Mouse (Mus musculus): ENCODE data around the gene Ankrd11. TPM values are rescaled to one million over a fixed set of nuclear protein-coding genes. Genes with fewer than 3 reads are reported as not detected.
"Not testable (repeated sequence)": the region's sequence is repeated elsewhere in the genome, so short reads cannot be mapped to it uniquely, and the experiment has no call there.

Ankrd11 gene
- polyA plus RNA-seq, 1 experiment from 2014 or later, result 98.8 TPM

GRCm38 (mm10) chr8:123037487-123037886, 4.6 kb downstream of the Ankrd11 start:
- no peak overlapping the region for H3K4me3 ChIP-seq
- H3K4me1 ChIP-seq, result peaks cover 26% of the 10 kb centered on the region
- no peaks in the 10 kb centered on the region for H3K36me3 ChIP-seq
- no peak overlapping the region for H3K9ac ChIP-seq
- no peaks in the 10 kb centered on the region for H3K9me3 ChIP-seq
- H3K4me2 ChIP-seq (replicated peaks), result no peak overlapping the region
- ATAC-seq (ENCODE audit: low FRiP score, low read depth), result no peak
- WGBS, result 87% methylated on average over 11 of the region's 11 CpGs
- H3K27me3 ChIP-seq (replicated peaks), result no peaks in the 10 kb centered on the region
- no peak overlapping the region for H3K27ac ChIP-seq

- Histone ChIP-seq H3K9me3 (no peaks in the 10 kb centered on the region), H3K9ac (no peak overlapping the region), H3K4me3 (no peak overlapping the region), H3K27me3 (replicated peaks) (no peaks in the 10 kb centered on the region), H3K4me2 (replicated peaks) (no peak overlapping the region), H3K36me3 (no peaks in the 10 kb centered on the region), H3K4me1 (peaks cover 26% of the 10 kb centered on the region), H3K27ac (no peak overlapping the region)
- WGBS, result 70% methylated on average over 3 of the region's 3 CpGs
- no peak for ATAC-seq (ENCODE audit: low FRiP score, low read depth)
Measured at GRCm38 (mm10) chr8:123036956-123037355, 5.1 kb downstream of the Ankrd11 start.

- Histone ChIP-seq H3K27ac (no peak overlapping the region), H3K4me2 (replicated peaks) (no peak overlapping the region), H3K9ac (no peak overlapping the region), H3K9me3 (no peaks in the 10 kb centered on the region), H3K36me3 (no peaks in the 10 kb centered on the region), H3K4me1 (peaks cover 7% of the 10 kb centered on the region), H3K4me3 (no peak overlapping the region), H3K27me3 (replicated peaks) (no peaks in the 10 kb centered on the region)
- ATAC-seq (ENCODE audit: low FRiP score, low read depth), result no peak
- WGBS, result 84% methylated on average over 6 of the region's 6 CpGs
Measured at GRCm38 (mm10) chr8:123034171-123034570, 7.9 kb downstream of the Ankrd11 start.

- H3K27me3 ChIP-seq (replicated peaks), result no peaks in the 10 kb centered on the region
- no peak for ATAC-seq (ENCODE audit: low FRiP score, low read depth)
Measured at GRCm38 (mm10) chr8:123033431-123033830, 8.6 kb downstream of the Ankrd11 start.

GRCm38 (mm10) chr8:123032730-123033129, 9.3 kb downstream of the Ankrd11 start:
- peaks cover 5% of the 10 kb centered on the region; the same call in 1 of the 2 replicates for H3K4me1 ChIP-seq
- no peak for ATAC-seq (ENCODE audit: low FRiP score, low read depth)
- H3K4me3 ChIP-seq, result no peak overlapping the region
- no peak overlapping the region for H3K27ac ChIP-seq
- H3K27me3 ChIP-seq (replicated peaks), result no peaks in the 10 kb centered on the region
- H3K4me2 ChIP-seq (replicated peaks), result no peak overlapping the region
- no peaks in the 10 kb centered on the region for H3K9me3 ChIP-seq
- no peaks in the 10 kb centered on the region for H3K36me3 ChIP-seq
- H3K9ac ChIP-seq, result no peak overlapping the region

More at GRCm38 (mm10) chr8:123033431-123033830, 8.6 kb downstream of the Ankrd11 start:
- H3K4me2 ChIP-seq (replicated peaks), result no peak overlapping the region
- no peak overlapping the region for H3K9ac ChIP-seq
- H3K4me1 ChIP-seq, result peaks cover 5% of the 10 kb centered on the region; the same call in 1 of the 2 replicates
- no peak overlapping the region for H3K27ac ChIP-seq
- no peaks in the 10 kb centered on the region for H3K9me3 ChIP-seq
- no peaks in the 10 kb centered on the region for H3K36me3 ChIP-seq
- H3K4me3 ChIP-seq, result no peak overlapping the region

- no peak for ATAC-seq (ENCODE audit: low FRiP score, low read depth)
- WGBS, result 88% methylated on average over 7 of the region's 7 CpGs
- no peak overlapping the region for H3K4me3 ChIP-seq
- H3K36me3 ChIP-seq, result no peaks in the 10 kb centered on the region
- no peaks in the 10 kb centered on the region for H3K9me3 ChIP-seq
- H3K9ac ChIP-seq, result no peak overlapping the region
- H3K4me2 ChIP-seq (replicated peaks), result no peak overlapping the region
- no peaks in the 10 kb centered on the region for H3K4me1 ChIP-seq
- H3K27ac ChIP-seq, result no peak overlapping the region
- H3K27me3 ChIP-seq (replicated peaks), result no peaks in the 10 kb centered on the region
Measured at GRCm38 (mm10) chr8:123031321-123031978, 10.6 kb downstream of the Ankrd11 start.

GRCm38 (mm10) chr8:123030091-123030490, 12.0 kb downstream of the Ankrd11 start:
- H3K9ac ChIP-seq; H3K27ac ChIP-seq; H3K4me2 ChIP-seq (replicated peaks); H3K4me1 ChIP-seq; H3K27me3 ChIP-seq (replicated peaks); H3K9me3 ChIP-seq; H3K36me3 ChIP-seq; ATAC-seq (ENCODE audit: low FRiP score, low read depth); H3K4me3 ChIP-seq: not testable (repeated sequence)
- 86% methylated on average over 5 of the region's 5 CpGs for WGBS

- WGBS, result 92% methylated on average over 8 of the region's 8 CpGs
- H3K27me3 ChIP-seq (replicated peaks), result no peaks in the 10 kb centered on the region
- H3K9ac ChIP-seq, result no peak overlapping the region
- H3K4me1 ChIP-seq, result no peaks in the 10 kb centered on the region
- no peak overlapping the region for H3K27ac ChIP-seq
- no peak for ATAC-seq (ENCODE audit: low FRiP score, low read depth)
- no peak overlapping the region for H3K4me2 ChIP-seq (replicated peaks)
- no peak overlapping the region for H3K4me3 ChIP-seq
- H3K36me3 ChIP-seq, result no peaks in the 10 kb centered on the region
- H3K9me3 ChIP-seq, result no peaks in the 10 kb centered on the region
Measured at GRCm38 (mm10) chr8:123027786-123028185, 14.3 kb downstream of the Ankrd11 start.

- no peak for ATAC-seq (ENCODE audit: low FRiP score, low read depth)
- Histone ChIP-seq H3K36me3 (no peaks in the 10 kb centered on the region), H3K4me3 (no peak overlapping the region), H3K27me3 (replicated peaks) (no peaks in the 10 kb centered on the region), H3K27ac (no peak overlapping the region), H3K9me3 (no peaks in the 10 kb centered on the region), H3K4me1 (peaks cover 3% of the 10 kb centered on the region; the same call in 1 of the 2 replicates), H3K4me2 (replicated peaks) (no peak overlapping the region), H3K9ac (no peak overlapping the region)
- 87% methylated on average over 3 of the region's 3 CpGs for WGBS
Measured at GRCm38 (mm10) chr8:123025951-123026351, 16.1 kb downstream of the Ankrd11 start.

- H3K4me3 ChIP-seq, result no peak overlapping the region
- no peak overlapping the region for H3K27ac ChIP-seq
- no peaks in the 10 kb centered on the region for H3K9me3 ChIP-seq
- H3K4me1 ChIP-seq, result peaks cover 10% of the 10 kb centered on the region; the same call in 1 of the 2 replicates
- no peak overlapping the region for H3K9ac ChIP-seq
- no peaks in the 10 kb centered on the region for H3K36me3 ChIP-seq
- ATAC-seq (ENCODE audit: low FRiP score, low read depth), result no peak
- H3K27me3 ChIP-seq (replicated peaks), result no peaks in the 10 kb centered on the region
- no peak overlapping the region for H3K4me2 ChIP-seq (replicated peaks)
- 94% methylated on average over 2 of the region's 2 CpGs for WGBS
Measured at GRCm38 (mm10) chr8:123024226-123024625, 17.9 kb downstream of the Ankrd11 start.

GRCm38 (mm10) chr8:123022727-123023126, 19.4 kb downstream of the Ankrd11 start:
- no peak overlapping the region for H3K4me2 ChIP-seq (replicated peaks)
- no peak overlapping the region for H3K4me3 ChIP-seq
- H3K27ac ChIP-seq, result no peak overlapping the region
- no peaks in the 10 kb centered on the region for H3K27me3 ChIP-seq (replicated peaks)
- no peak for ATAC-seq (ENCODE audit: low FRiP score, low read depth)
- 88% methylated on average over 3 of the region's 3 CpGs for WGBS
- H3K36me3 ChIP-seq, result no peaks in the 10 kb centered on the region
- peaks cover 16% of the 10 kb centered on the region for H3K4me1 ChIP-seq
- no peak overlapping the region for H3K9ac ChIP-seq
- H3K9me3 ChIP-seq, result no peaks in the 10 kb centered on the region

- WGBS, result 85% methylated on average over 1 of the region's 1 CpGs
- Histone ChIP-seq H3K36me3 (peaks cover 3% of the 10 kb centered on the region; the same call in 1 of the 2 replicates), H3K27me3 (replicated peaks) (no peaks in the 10 kb centered on the region), H3K4me2 (replicated peaks) (no peak overlapping the region), H3K9ac (no peak overlapping the region), H3K9me3 (no peaks in the 10 kb centered on the region), H3K27ac (no peak overlapping the region), H3K4me3 (no peak overlapping the region), H3K4me1 (peaks cover 16% of the 10 kb centered on the region)
- no peak for ATAC-seq (ENCODE audit: low FRiP score, low read depth)
Measured at GRCm38 (mm10) chr8:123021259-123021658, 20.8 kb downstream of the Ankrd11 start.

- WGBS, result 76% methylated on average over 2 of the region's 2 CpGs
- ATAC-seq (ENCODE audit: low FRiP score, low read depth), result no peak
- Histone ChIP-seq H3K27ac (no peak overlapping the region), H3K9me3 (no peaks in the 10 kb centered on the region), H3K4me3 (no peak overlapping the region), H3K36me3 (peaks cover 3% of the 10 kb centered on the region; the same call in 1 of the 2 replicates), H3K27me3 (replicated peaks) (no peaks in the 10 kb centered on the region), H3K4me1 (peaks cover 16% of the 10 kb centered on the region), H3K9ac (no peak overlapping the region), H3K4me2 (replicated peaks) (no peak overlapping the region)
Measured at GRCm38 (mm10) chr8:123020859-123021258, 21.2 kb downstream of the Ankrd11 start.

Measured in neural tube, embryonic 12.5 days (tissue).